ENCODE assay signal across 8 mouse cellular contexts in genomic region chr6:68938104-68938503, GRCm38 (mm10).
DNase-seq lines count a peak whose midpoint lies in the region; ATAC-seq and TF ChIP-seq lines count a peak whose summit lies in the region.
"Not testable (repeated sequence)": the region's sequence is repeated elsewhere in the genome, so short reads cannot be mapped to it uniquely, and the experiment has no call there.

No protein-coding gene starts in this region.

- H3K9me3 ChIP-seq in forebrain, embryonic 14.5 days (replicated peaks; ENCODE audit: control insufficient read depth, low read length); hindbrain, embryonic 16.5 days (ENCODE audit: control insufficient read depth, low read length); kidney, postnatal 0 days (replicated peaks; ENCODE audit: low read length); liver, postnatal 0 days (ENCODE audit: low read length); neural tube, embryonic 11.5 days (ENCODE audit: control insufficient read depth, low read length): not testable (repeated sequence)

- peak; percentile 34 for DNase-seq in ES-CJ7 (ENCODE audit: low read depth, low spot score)
- DNase-seq in embryo, embryonic 10 days (ENCODE audit: low spot score) = peak; percentile 8
- DNase-seq in forebrain, embryonic 14.5 days (ENCODE audit: low spot score) = peak; percentile 13
- peak; percentile 3 for DNase-seq in kidney, postnatal 0 days (ENCODE audit: low spot score)
- not testable (repeated sequence) for DNase-seq in liver, postnatal 0 days; neural tube, embryonic 11.5 days (ENCODE audit: low spot score)
- DNase-seq in splenic B cell, adult 2 months (ENCODE audit: low read depth, low spot score) = peak; percentile 65

- H3K27me3 ChIP-seq in forebrain, embryonic 14.5 days (replicated peaks; ENCODE audit: control insufficient read depth, insufficient read depth, low read length); hindbrain, embryonic 16.5 days (replicated peaks; ENCODE audit: control insufficient read depth, insufficient read depth, low read length); kidney, postnatal 0 days (ENCODE audit: insufficient read depth, low read length); liver, postnatal 0 days (ENCODE audit: insufficient read depth, low read length); neural tube, embryonic 11.5 days (ENCODE audit: control insufficient read depth, insufficient read depth, low read length); splenic B cell, adult 2 months (ENCODE audit: control insufficient read depth, insufficient read depth, low read length, poor library complexity, severe bottlenecking): not testable (repeated sequence)

- TF ChIP-seq EP300 in liver, postnatal 0 days (IDR thresholded peaks at IDR 0.05; ENCODE audit: low read depth) = not testable (repeated sequence)

- ATAC-seq in forebrain, embryonic 14.5 days; liver, postnatal 0 days: not testable (repeated sequence)
- ATAC-seq in hindbrain, embryonic 16.5 days = 0 out of 2 replicates have a peak, but pooled peaks have one; percentile 54
- peak; percentile 71; the same call in 1 of the 2 replicates for ATAC-seq in kidney, postnatal 0 days (replicated peaks; ENCODE audit: low FRiP score, low read depth)
- ATAC-seq in neural tube, embryonic 11.5 days (ENCODE audit: insufficient read depth, low FRiP score, low TSS enrichment) = peak; percentile 69; the same call in 1 of the 2 replicates

- H3K4me2 ChIP-seq in forebrain, embryonic 14.5 days (ENCODE audit: low read length); hindbrain, embryonic 16.5 days (ENCODE audit: low read length); kidney, postnatal 0 days (ENCODE audit: low read length); liver, postnatal 0 days (ENCODE audit: low read depth, low read length); neural tube, embryonic 11.5 days (ENCODE audit: low read depth): not testable (repeated sequence)

- H3K27ac ChIP-seq in forebrain, embryonic 14.5 days (ENCODE audit: low read depth, low read length); hindbrain, embryonic 16.5 days (ENCODE audit: low read depth, low read length); kidney, postnatal 0 days; liver, postnatal 0 days (ENCODE audit: low read depth); neural tube, embryonic 11.5 days (ENCODE audit: low read depth, low read length): not testable (repeated sequence)

- H3K4me3 ChIP-seq in forebrain, embryonic 14.5 days (ENCODE audit: low read depth, low read length); hindbrain, embryonic 16.5 days (ENCODE audit: low read length); kidney, postnatal 0 days (replicated peaks; ENCODE audit: low read depth, low read length); liver, postnatal 0 days (ENCODE audit: low read depth, low read length); neural tube, embryonic 11.5 days (ENCODE audit: low read depth, low read length): not testable (repeated sequence)

- H3K9ac ChIP-seq in forebrain, embryonic 14.5 days (ENCODE audit: low read length); hindbrain, embryonic 16.5 days (ENCODE audit: low read depth, low read length); kidney, postnatal 0 days (ENCODE audit: low read depth, low read length); liver, postnatal 0 days (replicated peaks); neural tube, embryonic 11.5 days (ENCODE audit: low read length): not testable (repeated sequence)

- not testable (repeated sequence) for H3K4me1 ChIP-seq in forebrain, embryonic 14.5 days (ENCODE audit: control insufficient read depth, insufficient read depth, low read length); hindbrain, embryonic 16.5 days (ENCODE audit: control insufficient read depth, insufficient read depth, low read depth, low read length); kidney, postnatal 0 days (replicated peaks; ENCODE audit: insufficient read depth, low read length); liver, postnatal 0 days (ENCODE audit: insufficient read depth); neural tube, embryonic 11.5 days (ENCODE audit: control insufficient read depth, insufficient read depth, low read length)

- H3K36me3 ChIP-seq in forebrain, embryonic 14.5 days (ENCODE audit: control insufficient read depth, insufficient read depth, low read length); hindbrain, embryonic 16.5 days (ENCODE audit: control insufficient read depth, insufficient read depth, low read length); kidney, postnatal 0 days (ENCODE audit: insufficient read depth, low read length); liver, postnatal 0 days (replicated peaks; ENCODE audit: insufficient read depth, low read length); neural tube, embryonic 11.5 days (ENCODE audit: control insufficient read depth, insufficient read depth, low read length); splenic B cell, adult 2 months (ENCODE audit: control insufficient read depth, insufficient read depth, low read length, poor library complexity, severe bottlenecking): not testable (repeated sequence)

- peak; percentile 51 for TF ChIP-seq CTCF in kidney, postnatal 0 days (IDR thresholded peaks at IDR 0.05; ENCODE audit: low read depth)
- TF ChIP-seq CTCF in liver, postnatal 0 days (IDR thresholded peaks at IDR 0.05; ENCODE audit: low read depth) = peak; percentile 39
